Comparison of ENCODE assay signal across 11 mouse cellular contexts in the genomic region with DNA sequence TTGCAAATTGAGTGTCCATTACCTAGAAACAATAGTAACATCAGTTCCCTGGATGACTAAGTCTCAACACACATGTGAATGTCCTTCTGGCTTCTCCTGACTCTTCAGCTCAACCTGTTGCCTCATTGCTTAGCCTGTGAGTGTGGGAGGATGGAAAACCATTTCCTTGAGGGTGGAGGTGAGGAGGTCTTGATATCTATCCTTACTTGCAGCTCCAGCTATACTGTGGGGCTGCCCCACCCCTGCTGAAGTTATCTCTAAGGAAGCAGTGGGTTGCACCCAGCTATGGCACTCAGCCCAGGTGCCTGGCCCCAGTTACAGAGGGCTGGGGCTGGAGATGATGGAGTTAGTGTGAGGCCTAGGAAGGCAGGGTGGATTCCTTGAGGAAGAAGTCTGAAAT. TPM values are rescaled to one million over a fixed set of nuclear protein-coding genes. Genes with fewer than 3 reads are reported as not detected.
A peak's percentile ranks its signal among the peaks of the same experiment; 100 is the strongest.
DNase-seq lines count a peak whose midpoint lies in the region; ATAC-seq and TF ChIP-seq lines count a peak whose summit lies in the region.
"Had no signal": no experiment of that assay in that cellular context is flagged by ENCODE, and none has a peak within 500 bp of the region (broad histone marks: within the 10 kb centered on the region; RNA-seq: fewer than 3 reads in every experiment).

No protein-coding gene starts in this region.

- peak overlapping the region; percentile 81 for H3K4me3 ChIP-seq in heart, embryonic 11.5 days (ENCODE audit: low read depth, low read length)
- H3K4me3 ChIP-seq in midbrain, embryonic 13.5 days (replicated peaks), result no peak overlapping the region
- H3K4me3 ChIP-seq in midbrain, postnatal 0 days (ENCODE audit: low read depth, low read length), result no peak overlapping the region
- H3K4me3 ChIP-seq in liver, embryonic 15.5 days (replicated peaks), result peak overlapping the region; percentile 70

- peaks cover 42% of the 10 kb centered on the region for H3K4me1 ChIP-seq in heart, embryonic 11.5 days (ENCODE audit: control insufficient read depth, insufficient read depth, low read length)
- H3K4me1 ChIP-seq in midbrain, embryonic 13.5 days (replicated peaks), result peaks cover 27% of the 10 kb centered on the region
- peaks cover 11% of the 10 kb centered on the region for H3K4me1 ChIP-seq in midbrain, postnatal 0 days (ENCODE audit: insufficient read depth, low read length)
- peaks cover 63% of the 10 kb centered on the region for H3K4me1 ChIP-seq in liver, embryonic 15.5 days (replicated peaks)

- H3K4me2 ChIP-seq in heart, embryonic 11.5 days, result peak overlapping the region; percentile 93
- H3K4me2 ChIP-seq in midbrain, embryonic 13.5 days (replicated peaks), result 0 out of 2 replicates have a peak overlapping the region, but pooled peaks have one; percentile 91
- no peak overlapping the region for H3K4me2 ChIP-seq in midbrain, postnatal 0 days (ENCODE audit: low read depth, low read length, poor library complexity, severe bottlenecking)
- peak overlapping the region; percentile 79 for H3K4me2 ChIP-seq in liver, embryonic 15.5 days

- peaks cover 7% of the 10 kb centered on the region; the same call in 1 of the 2 replicates for H3K27me3 ChIP-seq in heart, embryonic 11.5 days (ENCODE audit: control insufficient read depth, insufficient read depth, low read length)
- H3K27me3 ChIP-seq in midbrain, embryonic 13.5 days, result peaks cover 52% of the 10 kb centered on the region
- peaks cover 37% of the 10 kb centered on the region for H3K27me3 ChIP-seq in midbrain, postnatal 0 days (ENCODE audit: insufficient read depth, low read length)
- H3K27me3 ChIP-seq in liver, embryonic 15.5 days, result 0 out of 2 replicates have a peak, but pooled peaks cover 6% of the 10 kb centered on the region

- H3K27ac ChIP-seq in heart, embryonic 11.5 days (ENCODE audit: low read depth, low read length), result peak overlapping the region; percentile 72
- H3K27ac ChIP-seq in midbrain, embryonic 13.5 days, result no peak overlapping the region
- H3K27ac ChIP-seq in midbrain, postnatal 0 days (ENCODE audit: low read depth, low read length), result no peak overlapping the region
- H3K27ac ChIP-seq in liver, embryonic 15.5 days (replicated peaks), result peak overlapping the region; percentile 94

- no peaks in the 10 kb centered on the region for H3K9me3 ChIP-seq in heart, embryonic 11.5 days (replicated peaks; ENCODE audit: control insufficient read depth, low read length)
- H3K9me3 ChIP-seq in midbrain, embryonic 13.5 days, result no peaks in the 10 kb centered on the region
- no peaks in the 10 kb centered on the region for H3K9me3 ChIP-seq in midbrain, postnatal 0 days (ENCODE audit: low read length)
- no peaks in the 10 kb centered on the region for H3K9me3 ChIP-seq in liver, embryonic 15.5 days (replicated peaks)

- H3K9ac ChIP-seq in heart, embryonic 11.5 days (ENCODE audit: low read depth, low read length), result peak overlapping the region; percentile 97
- no peak overlapping the region for H3K9ac ChIP-seq in midbrain, embryonic 13.5 days (replicated peaks)
- no peak overlapping the region for H3K9ac ChIP-seq in midbrain, postnatal 0 days (replicated peaks; ENCODE audit: low read length, poor library complexity, severe bottlenecking)
- peak overlapping the region; percentile 86 for H3K9ac ChIP-seq in liver, embryonic 15.5 days

- ATAC-seq in heart, embryonic 11.5 days (replicated peaks; ENCODE audit: insufficient number of reproducible peaks, low FRiP score, low TSS enrichment), result peak; percentile 78
- ATAC-seq in midbrain, embryonic 13.5 days, result no peak
- no peak for ATAC-seq in midbrain, postnatal 0 days (ENCODE audit: low FRiP score)
- ATAC-seq in liver, embryonic 15.5 days (ENCODE audit: insufficient read depth), result peak; percentile 92

- TF ChIP-seq CTCF in midbrain, postnatal 0 days (IDR thresholded peaks at IDR 0.05), result no peak

- H3K36me3 ChIP-seq in heart, embryonic 11.5 days (ENCODE audit: control insufficient read depth, insufficient read depth, low read length), result peaks cover 2% of the 10 kb centered on the region
- H3K36me3 ChIP-seq in midbrain, embryonic 13.5 days, result no peaks in the 10 kb centered on the region
- H3K36me3 ChIP-seq in midbrain, postnatal 0 days (ENCODE audit: insufficient read depth, low read length), result no peaks in the 10 kb centered on the region
- peaks cover 46% of the 10 kb centered on the region for H3K36me3 ChIP-seq in liver, embryonic 15.5 days (replicated peaks)

- intact Hi-C loops in heart, postnatal 25 days (cut with DNase I), result no loop called here
- intact Hi-C loops in left cerebral cortex, postnatal 25 days (cut with DNase I), result no loop called here

- DNase-seq in heart, postnatal 25 days (ENCODE audit: low spot score), result no peak
- no peak for DNase-seq in midbrain, postnatal 0 days (ENCODE audit: low spot score)
- no peak for DNase-seq in left cerebral cortex, postnatal 25 days (ENCODE audit: low spot score in 2 of 2)
- DNase-seq in cerebellum, postnatal 4 days (ENCODE audit: low spot score in 2 of 2), result no peak
- DNase-seq in adrenal gland, postnatal 10 days, result no peak
- DNase-seq: adrenal gland, postnatal 25 days had no signal

RNA-seq across cellular contexts. Expression of a gene that starts 3.3 kb away (rescaled TPM):
- polyA plus RNA-seq in heart, embryonic 11.5 days (2014; fragmentation: Nextera tagmentation; extraction: Ambion mirVana), result 36.1 and 41.4 TPM in 2 replicates
- 1 to 10 TPM; 1.5 to 2.2 TPM for total RNA-seq in heart, postnatal 25 days (2021)
- polyA plus RNA-seq in midbrain, embryonic 13.5 days (2015; fragmentation: Nextera tagmentation; extraction: Ambion mirVana), result 2.6 and 3.3 TPM in 2 replicates
- total RNA-seq in midbrain, postnatal 0 days (2014; rRNA removed), result 0.99 and 1.8 TPM in 2 replicates
- polyA plus RNA-seq in midbrain, postnatal 0 days (2015; fragmentation: Nextera tagmentation; extraction: Ambion mirVana), result 0.34 and 0.46 TPM in 2 replicates
- polyA plus RNA-seq in liver, embryonic 15.5 days (2015; fragmentation: Nextera tagmentation; extraction: Ambion mirVana), result 190 and 203 TPM in 2 replicates
- under 1 TPM; 0.18 to 0.69 TPM for total RNA-seq in left cerebral cortex, postnatal 25 days (2021)
- total RNA-seq in adrenal gland, postnatal 10 days (2021), result 1 to 10 TPM; 7.9 to 8.0 TPM

RNA-seq across cellular contexts. Expression of a gene that starts 15.1 kb away (rescaled TPM):
- polyA plus RNA-seq in heart, embryonic 11.5 days (2014; fragmentation: Nextera tagmentation; extraction: Ambion mirVana), result 76.8 and 77.9 TPM in 2 replicates
- 100 to 1,000 TPM in 1 of 2 experiments, 10 to 100 TPM in 1; 99.8 to 103 TPM for total RNA-seq in heart, postnatal 25 days (2021)
- polyA plus RNA-seq in midbrain, embryonic 13.5 days (2015; fragmentation: Nextera tagmentation; extraction: Ambion mirVana), result 53.6 and 54.5 TPM in 2 replicates
- total RNA-seq in midbrain, postnatal 0 days (2014; rRNA removed), result 43.6 and 62.5 TPM in 2 replicates
- 85.0 and 99.0 TPM in 2 replicates for polyA plus RNA-seq in midbrain, postnatal 0 days (2015; fragmentation: Nextera tagmentation; extraction: Ambion mirVana)
- 33.3 and 37.0 TPM in 2 replicates for polyA plus RNA-seq in liver, embryonic 15.5 days (2015; fragmentation: Nextera tagmentation; extraction: Ambion mirVana)
- total RNA-seq in left cerebral cortex, postnatal 25 days (2021), result 10 to 100 TPM; 48.1 to 59.6 TPM
- total RNA-seq in adrenal gland, postnatal 10 days (2021), result 10 to 100 TPM; 66.0 to 69.7 TPM

RNA-seq across cellular contexts. Expression of a gene that starts 19.5 kb away (rescaled TPM):
- polyA plus RNA-seq in heart, embryonic 11.5 days (2014; fragmentation: Nextera tagmentation; extraction: Ambion mirVana), result 0.37 and 0.49 TPM in 2 replicates
- total RNA-seq in heart, postnatal 25 days (2021), result not detected
- not detected in 2 replicates for polyA plus RNA-seq in midbrain, embryonic 13.5 days (2015; fragmentation: Nextera tagmentation; extraction: Ambion mirVana)
- not detected in 2 replicates for total RNA-seq in midbrain, postnatal 0 days (2014; rRNA removed)
- polyA plus RNA-seq in midbrain, postnatal 0 days (2015; fragmentation: Nextera tagmentation; extraction: Ambion mirVana), result not detected in 2 replicates
- polyA plus RNA-seq in liver, embryonic 15.5 days (2015; fragmentation: Nextera tagmentation; extraction: Ambion mirVana), result 0.40 and 0.56 TPM in 2 replicates
- not detected for total RNA-seq in left cerebral cortex, postnatal 25 days (2021)
- total RNA-seq in adrenal gland, postnatal 10 days (2021), result 10 to 100 TPM in 1 of 2 experiments, 1 to 10 TPM in 1; 3.8 to 21.0 TPM
- total RNA-seq: adrenal gland, postnatal 25 days; layer of hippocampus, postnatal 10 days; neutrophil, adult 5-6 weeks had no signal

RNA-seq across cellular contexts. Expression of a gene that starts 43.3 kb away (rescaled TPM):
- 95.9 and 105 TPM in 2 replicates for polyA plus RNA-seq in heart, embryonic 11.5 days (2014; fragmentation: Nextera tagmentation; extraction: Ambion mirVana)
- 10 to 100 TPM; 30.6 to 70.6 TPM for total RNA-seq in heart, postnatal 25 days (2021)
- 15.6 and 16.6 TPM in 2 replicates for polyA plus RNA-seq in midbrain, embryonic 13.5 days (2015; fragmentation: Nextera tagmentation; extraction: Ambion mirVana)
- 14.0 and 16.5 TPM in 2 replicates for total RNA-seq in midbrain, postnatal 0 days (2014; rRNA removed)
- polyA plus RNA-seq in midbrain, postnatal 0 days (2015; fragmentation: Nextera tagmentation; extraction: Ambion mirVana), result 14.2 and 15.1 TPM in 2 replicates
- polyA plus RNA-seq in liver, embryonic 15.5 days (2015; fragmentation: Nextera tagmentation; extraction: Ambion mirVana), result 533 and 556 TPM in 2 replicates
- total RNA-seq in left cerebral cortex, postnatal 25 days (2021), result 1 to 10 TPM; 5.6 to 8.1 TPM
- total RNA-seq in adrenal gland, postnatal 10 days (2021), result 10 to 100 TPM; 29.5 to 31.3 TPM

RNA-seq across cellular contexts. Expression of a gene that starts 44.6 kb away (rescaled TPM):
- polyA plus RNA-seq in heart, embryonic 11.5 days (2014; fragmentation: Nextera tagmentation; extraction: Ambion mirVana), result 0.23 and 1.1 TPM in 2 replicates
- total RNA-seq in heart, postnatal 25 days (2021), result 1 to 10 TPM; 1.8 to 4.0 TPM
- 2.2 and 3.6 TPM in 2 replicates for polyA plus RNA-seq in midbrain, embryonic 13.5 days (2015; fragmentation: Nextera tagmentation; extraction: Ambion mirVana)
- 7.7 and 11.4 TPM in 2 replicates for total RNA-seq in midbrain, postnatal 0 days (2014; rRNA removed)
- 6.3 and 6.5 TPM in 2 replicates for polyA plus RNA-seq in midbrain, postnatal 0 days (2015; fragmentation: Nextera tagmentation; extraction: Ambion mirVana)
- 0.09 TPM in 2 replicates for polyA plus RNA-seq in liver, embryonic 15.5 days (2015; fragmentation: Nextera tagmentation; extraction: Ambion mirVana)
- total RNA-seq in left cerebral cortex, postnatal 25 days (2021), result 100 to 1,000 TPM in 1 of 2 experiments, 10 to 100 TPM in 1; 87.6 to 102 TPM
- 1 to 10 TPM; 1.3 to 2.1 TPM for total RNA-seq in adrenal gland, postnatal 10 days (2021)
- total RNA-seq: neutrophil, adult 5-6 weeks had no signal

Comparison
In these comparisons a context has a peak if more than half of its experiments do, and no peak if none do; other contexts are left out.
1. ATAC-seq: peak in heart, embryonic 11.5 days (single experiment) and liver, embryonic 15.5 days (single experiment); none in midbrain, embryonic 13.5 days (single experiment) and midbrain, postnatal 0 days (single experiment).
2. H3K27ac ChIP-seq: peak in heart, embryonic 11.5 days (single experiment) and liver, embryonic 15.5 days (single experiment); none in midbrain, embryonic 13.5 days (single experiment) and midbrain, postnatal 0 days (single experiment).
3. H3K4me3 ChIP-seq: peak in heart, embryonic 11.5 days (single experiment) and liver, embryonic 15.5 days (single experiment); none in midbrain, embryonic 13.5 days (single experiment) and midbrain, postnatal 0 days (single experiment).
4. H3K9ac ChIP-seq: peak in heart, embryonic 11.5 days (single experiment) and liver, embryonic 15.5 days (single experiment); none in midbrain, embryonic 13.5 days (single experiment) and midbrain, postnatal 0 days (single experiment).